Mouse (Mus musculus) cerebellum, adult (tissue): ENCODE data around the gene Sema6c.
A peak's percentile ranks its signal among the peaks of the same experiment; 100 is the strongest.

Source experiments
- ATAC-seq: cut with Nextera tagmentation; 2 replicates; pipeline ENCODE4 v1.9.2; 2017; ENCODE audit warnings: mild to moderate bottlenecking, moderate library complexity, mixed read lengths; ENCODE audit not compliant: insufficient number of reproducible peaks, low FRiP score, low TSS enrichment

Gene Sema6c

DNA sequence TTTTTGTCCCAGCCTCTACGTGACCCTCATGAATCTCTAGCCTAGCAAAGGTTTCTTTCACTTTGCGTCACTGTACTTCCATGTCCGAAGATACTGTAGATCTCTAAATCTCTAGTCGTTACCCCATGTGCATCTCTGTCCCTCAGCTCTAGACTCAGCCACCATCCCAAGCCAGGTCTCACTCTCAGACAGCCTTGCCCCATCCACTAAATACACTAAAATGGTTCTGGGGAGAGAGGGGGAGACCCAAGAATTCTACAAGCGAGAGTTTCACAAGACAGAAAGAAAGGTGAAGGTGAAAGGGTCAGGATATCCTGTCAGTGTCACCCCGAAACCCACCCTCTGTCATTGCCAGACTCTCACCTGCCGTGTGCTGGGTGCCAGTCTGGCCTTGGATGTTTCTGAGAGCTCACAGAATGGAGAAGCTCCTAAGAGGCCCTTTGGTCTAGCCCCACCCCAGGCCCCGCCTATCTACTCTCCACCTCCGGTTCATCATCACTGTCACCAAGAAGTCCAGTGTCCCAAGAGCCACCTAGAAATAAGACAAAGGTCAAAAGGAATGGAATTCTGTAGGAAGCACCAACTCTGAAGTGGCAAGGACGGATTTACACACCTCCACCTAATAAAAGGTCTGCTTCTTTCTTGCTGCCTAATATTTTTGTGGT lies 18.2 kb upstream of the Sema6c start, which contains the start of gene Tnfaip8l2:
Gene Tnfaip8l2 (minus strand): TSS at position 409 of the 665 bp plus-strand sequence.
- no peak for ATAC-seq

DNA sequence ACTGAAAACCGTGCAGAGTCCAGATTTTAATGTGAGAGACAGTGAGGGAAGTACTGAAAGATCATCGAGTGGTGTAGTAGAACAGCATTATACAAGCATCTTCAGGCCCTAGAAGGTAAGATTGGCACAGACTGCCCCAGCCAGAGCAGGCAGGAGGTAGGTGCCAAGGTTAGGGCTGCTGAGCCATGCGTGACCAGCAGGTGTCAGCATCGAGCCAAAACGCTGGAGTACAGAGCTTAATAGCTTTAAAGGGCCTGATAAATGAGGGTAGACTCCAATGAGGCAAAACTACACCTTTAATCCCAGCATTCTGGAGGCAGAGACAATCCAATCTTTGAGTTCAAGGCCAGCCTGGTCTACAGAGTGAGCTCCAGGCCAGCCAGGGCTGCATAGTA lies 17.6 kb upstream of the Sema6c start:
- ATAC-seq, result peak; percentile 80

DNA sequence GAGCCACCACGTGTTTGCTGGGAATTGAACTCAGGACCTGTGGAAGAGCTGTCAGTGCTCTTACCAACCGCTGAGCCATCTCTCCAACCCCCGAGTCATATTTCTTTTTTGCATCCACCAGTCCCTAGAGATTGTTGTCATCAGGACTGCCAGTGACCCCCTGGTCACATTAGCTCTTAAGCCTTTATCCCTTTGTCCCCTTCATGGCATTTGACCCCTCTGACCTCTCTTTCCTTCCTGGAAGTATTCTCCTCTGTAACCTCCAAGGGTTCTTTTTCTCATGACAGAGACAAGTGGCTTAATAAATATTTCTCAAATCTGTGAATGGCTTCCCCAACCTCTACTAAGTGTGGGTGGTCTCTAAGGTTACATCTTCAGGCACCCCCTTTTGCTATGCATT lies 12.3 kb upstream of the Sema6c start:
- no peak for ATAC-seq

DNA sequence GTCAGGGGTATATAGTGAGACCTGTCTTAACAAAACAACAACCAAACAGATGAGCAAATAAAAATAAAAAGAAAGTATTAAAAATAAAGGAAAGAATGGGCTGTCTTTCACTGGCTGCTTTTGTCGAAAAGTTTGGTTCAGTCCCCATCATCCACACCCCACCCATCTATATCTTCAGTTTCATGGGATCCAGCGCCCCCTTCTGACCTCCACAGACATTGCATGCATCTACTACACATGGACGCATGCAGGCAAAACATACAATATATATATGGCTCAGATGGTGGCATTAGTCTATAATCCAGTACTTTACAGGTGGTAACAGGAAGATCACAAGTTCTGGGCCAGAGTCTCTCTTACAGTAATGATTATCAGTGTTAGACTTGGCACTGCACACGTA lies 6.4 kb upstream of the Sema6c start:
- no peak for ATAC-seq

DNA sequence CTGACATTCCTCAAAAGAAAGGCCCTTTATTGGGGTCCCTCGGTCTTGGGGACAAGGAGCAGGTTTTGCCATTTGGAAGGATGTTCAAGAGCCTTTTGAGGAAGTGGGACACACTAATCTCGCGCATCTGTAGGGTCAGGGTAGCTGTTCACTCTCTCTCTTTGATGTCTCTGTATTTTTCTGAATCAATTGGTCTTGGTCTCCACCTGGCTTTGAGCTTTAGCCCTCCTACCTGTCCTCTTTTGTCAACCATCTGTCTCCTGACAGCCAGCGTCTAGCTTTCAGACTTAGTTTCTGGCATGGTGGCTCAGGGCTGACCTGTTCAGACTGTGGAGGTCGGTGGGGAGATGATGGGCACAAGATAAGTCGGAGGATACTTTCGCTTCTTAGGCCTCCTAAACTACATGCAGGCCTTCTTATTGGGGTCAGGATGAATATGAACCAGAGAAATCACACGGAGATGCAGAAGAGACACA lies 708 bp upstream of the Sema6c start:
- ATAC-seq, result no peak

DNA sequence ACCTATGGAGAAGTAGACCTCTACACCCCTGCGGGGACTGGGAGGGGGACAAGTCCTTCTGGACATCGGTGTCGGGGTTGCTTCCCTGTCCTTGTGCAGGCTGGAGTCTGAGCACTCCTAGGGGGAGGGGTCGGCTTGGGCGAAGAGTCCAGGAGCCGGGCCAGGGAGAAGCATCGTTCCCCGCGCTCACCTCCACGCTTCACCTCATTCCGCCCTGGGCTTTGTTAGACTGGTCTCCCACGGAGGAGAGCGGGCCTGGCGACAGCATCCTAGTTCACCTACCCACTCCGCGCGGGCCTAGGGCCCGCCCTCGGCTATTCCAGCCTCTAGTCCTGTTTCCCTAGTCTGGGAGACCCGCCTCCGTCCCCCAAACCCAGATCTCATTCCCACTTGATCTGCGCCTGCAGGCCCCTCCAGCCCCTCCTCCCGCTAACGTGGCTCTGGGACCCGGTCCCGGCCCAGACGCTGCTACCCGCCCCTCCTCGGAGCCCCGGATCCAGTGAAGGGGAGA lies 839 bp downstream of the Sema6c start:
- 0 out of 2 replicates have a peak, but pooled peaks have one; percentile 1 for ATAC-seq

DNA sequence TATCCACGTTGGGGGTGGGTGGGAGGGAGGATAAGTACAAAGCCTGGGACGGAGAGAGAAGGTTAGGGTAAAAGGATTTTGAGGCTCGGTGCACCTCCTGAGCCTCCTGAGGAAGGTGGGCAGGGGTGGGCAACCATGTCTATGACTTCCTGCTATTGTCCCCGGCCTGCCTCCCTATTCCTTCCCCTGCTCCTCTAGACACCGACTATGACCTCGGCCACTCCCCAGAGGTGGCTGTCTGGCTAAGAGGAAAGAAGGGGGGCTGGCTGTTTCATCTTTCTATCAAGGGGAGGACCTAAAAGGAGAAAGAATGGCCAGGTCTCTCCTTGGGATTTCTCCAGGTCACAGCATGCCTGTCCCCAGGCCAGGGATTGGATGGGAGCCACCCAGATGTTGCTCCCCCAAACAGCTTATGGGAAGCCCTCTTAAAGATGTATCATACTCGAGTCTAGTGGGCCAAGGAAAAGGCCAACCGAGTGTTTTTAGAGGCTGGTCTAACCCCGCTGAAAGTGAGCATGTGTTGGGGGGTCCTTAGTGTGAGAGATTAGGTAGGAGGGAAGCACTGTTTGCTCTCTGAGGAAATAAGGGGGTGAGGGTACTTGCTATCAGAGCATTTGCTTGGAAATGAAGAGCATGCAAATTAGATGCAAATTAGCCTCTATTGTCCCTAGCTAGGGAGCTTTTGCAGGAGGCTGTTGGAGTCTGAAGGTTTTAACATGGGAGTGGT lies 1.5 kb downstream of the Sema6c start:
- ATAC-seq, result no peak

DNA sequence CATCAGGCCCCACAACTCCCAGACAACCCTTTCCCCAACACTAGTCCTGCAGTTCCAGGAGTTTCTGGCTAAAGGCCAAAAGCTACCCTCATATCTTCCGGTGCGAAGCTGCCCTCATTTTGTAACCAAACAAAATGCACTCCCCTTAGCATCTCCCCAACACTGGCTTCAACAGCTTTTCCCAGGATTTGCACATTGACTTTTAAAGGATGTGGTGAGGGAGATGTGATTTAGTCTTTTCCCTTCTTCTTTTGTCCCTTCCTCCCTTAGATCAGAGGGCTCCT lies 2.0 kb downstream of the Sema6c start:
- ATAC-seq, result no peak

DNA sequence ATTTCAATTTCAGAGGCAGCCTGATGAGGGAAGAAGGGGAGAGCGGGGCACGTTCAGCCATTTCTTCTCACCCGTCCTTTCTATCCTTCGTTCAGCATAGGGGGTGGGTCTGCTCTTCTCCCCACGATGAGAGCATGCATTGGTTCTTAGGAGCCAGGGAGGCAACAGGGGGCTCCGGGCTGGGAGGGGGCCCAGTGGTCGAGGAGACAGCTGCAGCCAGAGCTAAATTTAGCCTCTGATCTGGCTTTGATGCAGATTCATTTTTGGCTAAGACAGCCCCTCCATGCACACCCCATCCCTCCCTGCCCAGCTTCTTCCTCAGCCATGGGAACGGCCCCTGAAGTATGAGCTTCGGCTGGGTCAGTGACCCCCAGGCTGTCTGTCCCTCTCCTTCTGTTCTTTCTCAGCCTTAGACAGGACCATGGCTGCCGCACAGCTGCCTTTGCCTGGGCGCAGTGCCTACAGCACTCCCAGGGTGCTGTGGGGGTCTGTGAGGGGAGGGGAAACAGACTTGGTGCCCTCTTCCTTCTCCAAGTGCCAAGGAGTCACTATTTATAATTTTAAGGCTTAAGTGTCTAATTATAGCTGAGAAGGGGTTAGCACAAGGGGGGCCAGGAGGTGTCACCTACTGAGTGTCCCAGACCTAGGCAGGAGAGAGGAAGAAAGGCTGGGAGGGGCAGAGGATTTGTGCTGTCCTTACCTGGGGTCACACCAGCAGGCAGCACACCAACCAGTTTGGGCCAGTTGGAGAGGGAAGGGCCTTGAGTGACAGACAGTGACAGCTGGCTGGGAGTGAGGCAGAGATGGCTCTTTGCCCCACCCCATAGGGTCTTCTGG lies 3.4 kb downstream of the Sema6c start:
- no peak for ATAC-seq

DNA sequence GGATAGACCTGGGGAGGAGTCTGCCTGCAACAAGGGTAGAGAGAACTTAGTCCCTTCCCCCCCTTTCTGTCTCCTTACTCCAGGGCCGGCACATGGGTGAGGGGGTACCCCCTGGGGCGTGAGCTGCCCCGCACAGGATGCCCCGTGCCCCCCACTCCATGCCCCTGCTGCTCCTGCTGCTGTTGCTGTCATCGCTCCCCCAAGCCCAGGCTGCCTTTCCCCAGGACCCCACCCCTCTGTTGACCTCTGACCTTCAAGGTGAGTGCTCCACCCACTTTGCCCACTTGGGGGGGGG lies 3.9 kb downstream of the Sema6c start:
- no peak for ATAC-seq

DNA sequence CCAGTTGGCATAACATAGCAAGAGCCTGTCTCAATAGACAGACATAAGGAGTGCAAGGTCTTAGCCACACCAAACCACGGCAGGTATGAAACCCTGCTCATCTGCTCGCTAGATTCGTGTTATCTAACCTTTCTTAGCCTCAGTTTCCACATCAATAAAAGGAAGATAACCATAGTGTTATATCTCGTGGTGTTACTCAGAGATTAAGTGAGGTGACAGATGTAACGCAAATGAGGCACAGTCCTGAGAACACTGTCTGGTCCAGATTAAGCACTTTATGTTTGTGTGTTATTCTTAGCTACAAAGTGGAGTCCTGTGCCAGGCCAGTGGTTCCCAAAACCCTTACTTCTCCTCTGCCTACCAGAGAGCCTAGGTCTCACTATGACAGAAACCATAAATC lies 4.6 kb downstream of the Sema6c start:
- no peak for ATAC-seq

DNA sequence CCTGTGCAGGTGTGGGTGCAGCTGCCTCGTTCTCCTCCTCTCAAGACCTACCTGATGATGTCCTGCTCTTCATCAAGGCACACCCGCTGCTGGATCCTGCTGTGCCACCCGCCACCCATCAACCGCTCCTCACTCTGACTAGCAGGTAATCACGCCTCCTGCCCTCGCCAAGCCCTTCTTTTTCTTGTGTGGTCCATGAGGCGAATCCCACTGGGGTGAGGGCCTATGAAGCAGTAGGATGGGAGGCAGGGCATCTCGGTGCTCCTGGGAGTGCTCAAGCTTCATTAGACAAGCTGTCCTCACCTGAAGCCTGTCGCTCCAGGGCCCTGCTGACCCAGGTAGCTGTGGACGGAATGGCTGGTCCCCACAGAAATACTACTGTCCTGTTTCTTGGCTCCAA lies 9.7 kb downstream of the Sema6c start:
- no peak for ATAC-seq

DNA sequence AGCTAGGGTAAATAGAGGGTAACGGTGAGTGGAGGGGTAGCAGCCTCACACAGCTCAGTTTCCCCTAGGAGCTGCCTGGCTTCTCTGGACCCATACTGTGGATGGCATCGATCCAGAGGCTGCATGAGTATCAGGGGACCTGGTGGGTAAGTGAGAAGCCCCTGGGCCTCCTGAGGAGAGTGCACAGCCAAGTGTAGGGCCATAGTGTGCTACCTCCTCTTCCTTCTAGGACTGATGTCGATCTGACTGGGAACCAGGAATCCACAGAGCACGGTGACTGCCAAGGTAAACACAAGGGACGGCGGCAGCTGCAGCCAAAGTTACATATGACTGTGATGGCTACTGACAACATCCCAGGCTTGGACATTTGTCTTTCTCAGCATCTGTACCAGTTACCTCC lies 10.8 kb downstream of the Sema6c start:
- no peak for ATAC-seq

DNA sequence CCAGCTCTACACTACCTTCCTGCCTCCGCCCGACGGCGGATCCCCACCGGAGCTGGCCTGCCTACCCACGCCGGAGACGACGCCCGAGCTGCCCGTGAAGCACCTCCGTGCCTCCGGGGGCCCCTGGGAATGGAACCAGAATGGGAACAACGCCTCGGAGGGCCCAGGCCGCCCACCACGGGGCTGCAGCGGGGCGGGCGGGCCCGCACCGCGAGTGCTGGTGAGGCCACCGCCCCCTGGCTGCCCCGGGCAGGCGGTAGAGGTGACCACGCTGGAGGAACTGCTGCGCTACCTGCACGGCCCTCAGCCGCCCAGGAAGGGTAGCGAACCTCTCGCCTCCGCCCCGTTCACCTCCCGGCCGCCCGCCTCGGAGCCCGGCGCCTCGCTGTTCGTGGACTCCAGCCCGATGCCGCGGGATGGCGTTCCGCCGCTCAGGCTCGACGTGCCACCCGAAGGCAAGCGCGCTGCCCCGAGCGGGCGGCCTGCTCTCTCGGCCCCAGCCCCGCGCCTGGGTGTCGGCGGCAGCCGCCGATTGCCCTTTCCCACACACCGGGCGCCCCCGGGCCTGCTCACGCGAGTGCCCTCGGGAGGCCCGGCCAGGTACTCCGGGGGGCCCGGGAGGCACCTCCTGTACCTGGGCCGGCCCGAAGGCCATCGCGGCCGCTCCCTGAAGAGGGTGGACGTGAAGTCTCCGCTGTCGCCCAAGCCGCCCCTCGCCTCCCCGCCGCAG lies 12.4 kb downstream of the Sema6c start:
- ATAC-seq, result no peak

DNA sequence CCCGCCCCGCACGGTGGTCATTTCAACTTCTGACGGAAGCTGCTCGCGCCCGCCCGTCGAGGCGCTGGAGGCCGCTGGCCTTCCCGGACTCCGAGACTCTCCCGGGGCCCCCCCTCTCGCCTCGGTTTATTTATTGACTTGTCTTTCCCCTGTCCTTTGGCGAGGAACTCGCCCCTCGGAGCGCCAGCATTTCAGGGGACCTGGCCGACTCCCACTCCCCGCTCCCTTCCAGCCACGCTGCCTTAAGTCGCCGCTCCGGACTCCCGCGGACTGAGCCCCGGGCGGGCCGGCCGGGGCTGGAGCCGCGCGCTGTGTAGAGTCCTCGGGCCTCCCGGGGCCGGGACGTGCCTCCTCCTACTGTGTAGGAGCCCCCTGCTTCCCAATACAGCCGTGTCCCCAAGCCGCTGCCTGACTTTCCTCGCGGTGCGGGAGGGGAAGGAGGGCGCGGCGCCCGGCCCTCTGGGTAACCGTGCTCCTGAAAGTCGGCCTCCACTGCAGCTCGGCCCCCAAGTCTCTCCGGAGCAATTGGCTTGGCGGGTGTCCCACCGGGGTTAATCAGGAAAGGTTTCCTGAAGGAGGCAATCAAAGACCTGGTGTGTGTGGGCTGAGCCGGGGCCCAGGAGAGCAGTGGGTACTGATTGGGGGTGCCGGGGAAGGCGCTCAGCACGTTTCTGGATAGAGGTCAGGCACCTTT lies 13.1 kb downstream of the Sema6c start:
- ATAC-seq, result no peak

DNA sequence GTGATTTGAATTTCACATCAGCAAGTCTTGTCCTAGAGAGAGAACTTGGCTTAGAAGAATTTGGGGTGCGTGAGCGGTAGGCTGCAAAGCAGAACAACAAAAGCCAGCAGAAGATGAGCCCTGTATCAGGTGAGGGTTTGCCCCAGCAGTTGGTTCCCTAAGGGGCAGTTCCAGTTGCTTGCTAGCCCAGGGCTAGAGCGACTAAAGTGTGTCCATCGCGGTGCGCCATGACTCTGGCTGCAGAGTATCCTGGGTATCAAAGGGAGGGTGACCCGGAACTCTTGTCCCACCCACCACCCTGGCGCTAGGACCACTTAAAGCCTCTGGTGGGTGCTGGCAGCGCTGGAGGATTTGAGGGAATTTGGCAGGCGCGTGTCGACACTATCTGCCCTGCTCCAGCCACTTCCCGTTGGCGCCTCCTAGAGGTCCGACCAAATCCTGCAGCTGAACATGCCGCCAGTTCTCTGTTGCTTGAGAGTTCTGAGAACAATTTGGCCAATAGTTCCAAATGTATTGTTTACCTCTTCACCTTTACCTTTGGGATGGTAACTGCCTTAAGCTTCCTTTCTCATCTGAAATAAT lies 13.8 kb downstream of the Sema6c start:
- ATAC-seq, result 0 out of 2 replicates have a peak, but pooled peaks have one; percentile 49

DNA sequence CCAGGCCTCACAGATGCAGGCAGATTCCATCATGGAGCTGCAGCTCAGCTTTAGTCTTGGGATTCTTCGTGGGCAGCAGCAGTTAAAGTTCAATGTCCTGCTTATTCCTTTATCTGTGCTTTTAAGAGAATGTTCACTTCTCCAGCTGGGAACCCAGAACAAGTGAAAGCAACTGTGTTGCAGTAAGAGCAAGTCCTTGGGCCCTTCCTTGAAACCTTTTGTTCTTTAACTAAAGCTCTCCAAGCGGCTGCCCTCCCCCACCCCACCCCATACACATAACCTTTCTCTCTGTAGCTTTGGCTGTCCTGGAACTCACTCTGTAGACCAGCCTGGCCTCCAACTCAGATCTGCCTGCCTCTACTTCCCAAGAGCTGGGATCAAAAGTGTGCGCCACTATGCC lies 16.2 kb downstream of the Sema6c start:
- no peak for ATAC-seq

DNA sequence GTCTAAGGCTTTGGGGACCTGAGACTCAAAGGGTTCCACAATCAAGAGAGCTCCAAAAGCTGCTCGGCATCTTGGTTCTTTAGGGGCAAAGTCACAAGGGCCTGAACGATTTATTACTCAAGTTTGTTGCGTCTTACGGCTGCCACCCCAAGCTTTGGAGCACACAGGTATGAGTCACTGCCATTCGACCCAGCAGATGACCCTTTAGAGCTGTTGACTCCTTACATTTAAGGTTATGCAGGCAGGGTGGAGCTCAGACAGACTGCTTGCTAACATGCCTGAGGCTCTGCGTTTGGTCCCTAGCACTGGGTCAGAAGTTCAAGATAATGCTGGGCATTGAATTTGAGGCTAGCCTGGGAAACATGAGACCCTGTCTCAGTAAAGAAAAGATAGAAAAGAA lies 17.3 kb downstream of the Sema6c start:
- ATAC-seq, result no peak

DNA sequence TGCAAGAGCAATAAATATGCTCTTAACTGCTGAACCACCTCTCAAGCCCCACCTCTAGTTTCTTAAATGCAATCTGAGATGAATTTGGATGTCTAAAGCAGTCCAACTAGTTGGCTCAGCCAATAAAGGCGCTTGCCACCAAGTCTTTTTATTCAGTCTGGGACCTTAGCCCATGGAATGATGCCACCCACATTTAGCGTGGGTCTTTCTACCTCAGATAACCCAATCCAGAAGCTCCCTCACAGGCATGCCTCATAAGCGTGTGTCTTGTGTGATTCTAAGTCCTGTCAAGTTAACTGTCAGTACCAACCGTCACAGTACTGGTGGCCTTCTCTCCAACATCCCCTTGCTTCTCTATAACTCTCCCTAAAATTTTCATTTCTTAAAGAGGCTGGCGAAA lies 18.7 kb downstream of the Sema6c start:
- ATAC-seq, result no peak

DNA sequence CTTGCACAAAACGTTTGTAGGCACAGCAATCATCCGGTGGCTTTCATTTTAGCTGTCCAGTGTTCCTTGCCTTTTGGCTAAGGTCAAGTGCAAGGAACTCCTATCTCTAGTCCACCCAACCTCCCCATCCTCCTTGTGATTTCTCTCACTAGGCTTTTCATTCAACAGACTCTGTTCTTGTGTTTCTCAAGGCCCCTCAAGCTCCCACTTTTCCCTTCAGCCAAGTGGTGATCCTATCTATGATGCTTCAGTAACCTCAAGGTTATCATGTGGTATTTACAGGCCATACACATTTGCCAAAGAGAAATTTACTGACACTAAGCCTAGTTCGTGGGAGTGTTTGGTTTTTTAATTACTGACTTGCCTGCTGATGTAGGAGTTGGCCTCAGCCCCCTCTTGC lies 19.6 kb downstream of the Sema6c start:
- ATAC-seq, result no peak
